Mouse (Mus musculus): ENCODE data around the gene Dnah6. TPM values are rescaled to one million over a fixed set of nuclear protein-coding genes. Genes with fewer than 3 reads are reported as not detected.

Gene Dnah6
- 0.26 and 0.33 TPM in 2 replicates for polyA plus RNA-seq (2015; fragmentation: Nextera tagmentation; extraction: Ambion mirVana)

- Histone ChIP-seq H3K9ac (0 out of 2 replicates have a peak within 1 kb of the TSS, but pooled peaks have one; percentile 20), H3K27me3 (no peaks in the 10 kb centered on the region), H3K4me2 (peak within 1 kb of the TSS; percentile 65), H3K9me3 (no peaks in the 10 kb centered on the region), H3K36me3 (no peaks in the 10 kb centered on the region), H3K27ac (peak within 1 kb of the TSS; percentile 82), H3K4me3 (peak within 1 kb of the TSS; percentile 36), H3K4me1 (peaks cover 12% of the 10 kb centered on the region)
- ATAC-seq (ENCODE audit: borderline replicate concordance, extremely low read depth, low FRiP score, low TSS enrichment): peak; percentile 95
- WGBS: 34% methylated on average over 25 of the region's 25 CpGs
Measured at GRCm38 (mm10) chr6:73221189-73221957, at the start of gene Dnah6. TSS of gene Dnah6 (minus strand) at chr6:73221651.

DNA sequence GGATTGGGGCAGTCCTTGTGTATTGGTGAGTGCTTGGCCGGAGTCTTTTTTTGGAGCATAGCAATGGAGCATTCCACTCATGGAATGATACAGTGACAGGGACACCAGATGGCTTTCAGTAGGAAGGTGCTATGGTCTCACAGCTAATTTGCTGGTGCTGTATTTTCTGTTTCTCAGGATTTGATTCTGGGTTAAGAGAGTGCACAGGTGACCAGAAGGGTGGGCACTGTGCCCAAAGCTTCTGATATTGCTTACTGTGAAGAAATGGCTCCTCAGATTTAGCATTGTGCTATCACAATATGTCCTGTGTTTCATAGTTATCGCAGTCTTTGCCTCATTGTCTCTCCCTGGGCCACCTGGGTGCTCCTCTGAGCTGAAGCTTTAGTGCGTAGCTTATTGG, 47.9 kb upstream of the Dnah6 start:
- ATAC-seq (ENCODE audit: borderline replicate concordance, extremely low read depth, low FRiP score, low TSS enrichment): no peak
- Histone ChIP-seq H3K9me3 (no peaks in the 10 kb centered on the region), H3K36me3 (peaks cover 62% of the 10 kb centered on the region), H3K27me3 (no peaks in the 10 kb centered on the region), H3K27ac (no peak overlapping the region), H3K9ac (no peak overlapping the region), H3K4me3 (no peak overlapping the region), H3K4me1 (no peaks in the 10 kb centered on the region), H3K4me2 (no peak overlapping the region)
- 93% methylated on average over 3 of the region's 3 CpGs for WGBS

DNA sequence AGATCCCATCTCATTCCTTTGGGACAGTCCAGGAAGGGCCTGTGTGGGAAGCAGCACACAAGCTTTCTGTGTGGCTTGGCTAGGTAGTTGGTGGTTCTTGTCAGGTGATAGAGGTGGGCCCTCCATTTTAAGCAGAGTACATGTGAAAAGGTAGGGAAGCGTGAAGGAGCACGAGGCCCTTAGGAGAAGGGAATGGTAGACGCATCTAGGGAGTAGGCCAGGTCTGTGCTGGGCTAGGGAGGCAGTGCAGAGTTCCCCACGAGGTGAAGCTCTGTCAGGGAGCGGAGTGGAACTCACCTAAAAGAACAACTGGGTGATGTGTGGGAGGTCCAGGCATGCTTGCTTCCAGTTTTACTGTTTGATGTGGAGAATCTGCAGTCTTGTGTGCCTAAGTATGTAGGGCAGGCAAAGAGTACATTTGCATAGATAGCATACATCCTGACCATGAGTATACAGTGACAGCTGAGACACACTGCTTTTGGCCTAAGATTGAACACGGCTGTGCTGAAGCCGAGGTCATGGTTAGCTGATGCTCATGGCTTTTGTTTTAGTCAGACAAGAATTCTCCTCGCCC, 46.4 kb upstream of the Dnah6 start:
- Histone ChIP-seq H3K4me2 (no peak overlapping the region), H3K4me3 (no peak overlapping the region), H3K4me1 (no peaks in the 10 kb centered on the region), H3K27ac (no peak overlapping the region), H3K9ac (no peak overlapping the region), H3K27me3 (no peaks in the 10 kb centered on the region), H3K36me3 (peaks cover 67% of the 10 kb centered on the region), H3K9me3 (no peaks in the 10 kb centered on the region)
- ATAC-seq (ENCODE audit: borderline replicate concordance, extremely low read depth, low FRiP score, low TSS enrichment): no peak
- 85% methylated on average over 8 of the region's 8 CpGs for WGBS

GRCm38 (mm10) chr6:73264801-73265200, 43.4 kb upstream of the Dnah6 start:
- Histone ChIP-seq H3K9me3 (no peaks in the 10 kb centered on the region), H3K4me3 (no peak overlapping the region), H3K4me1 (no peaks in the 10 kb centered on the region), H3K27me3 (no peaks in the 10 kb centered on the region), H3K36me3 (peaks cover 64% of the 10 kb centered on the region), H3K9ac (no peak overlapping the region), H3K27ac (no peak overlapping the region), H3K4me2 (no peak overlapping the region)
- no peak for ATAC-seq (ENCODE audit: borderline replicate concordance, extremely low read depth, low FRiP score, low TSS enrichment)
- 85% methylated on average over 2 of the region's 2 CpGs for WGBS

DNA sequence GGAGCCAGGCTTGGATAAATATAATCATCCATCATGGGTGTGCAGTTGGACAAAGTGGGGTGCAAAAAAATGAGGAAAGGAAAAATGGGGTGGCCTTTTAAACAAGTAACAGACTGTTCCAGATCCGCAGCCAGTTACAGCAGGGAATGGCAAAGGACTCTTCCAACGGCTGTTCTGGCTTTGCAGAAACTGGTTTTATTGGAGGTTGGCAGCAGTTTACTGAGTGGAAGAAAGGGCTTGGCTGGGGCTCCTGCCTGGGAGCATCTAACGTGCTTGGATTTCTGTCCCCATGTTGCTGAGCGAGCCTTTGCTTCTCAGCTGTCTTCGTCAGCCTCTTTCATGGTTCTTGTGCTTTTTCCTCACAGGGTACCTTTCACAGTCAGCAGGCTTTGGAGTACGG, 38.7 kb upstream of the Dnah6 start:
- Histone ChIP-seq H3K4me1 (no peaks in the 10 kb centered on the region), H3K27me3 (no peaks in the 10 kb centered on the region), H3K9me3 (no peaks in the 10 kb centered on the region), H3K9ac (no peak overlapping the region), H3K27ac (no peak overlapping the region), H3K36me3 (peaks cover 68% of the 10 kb centered on the region), H3K4me3 (no peak overlapping the region), H3K4me2 (no peak overlapping the region)
- WGBS: 85% methylated on average over 6 of the region's 6 CpGs
- no peak for ATAC-seq (ENCODE audit: borderline replicate concordance, extremely low read depth, low FRiP score, low TSS enrichment)

DNA sequence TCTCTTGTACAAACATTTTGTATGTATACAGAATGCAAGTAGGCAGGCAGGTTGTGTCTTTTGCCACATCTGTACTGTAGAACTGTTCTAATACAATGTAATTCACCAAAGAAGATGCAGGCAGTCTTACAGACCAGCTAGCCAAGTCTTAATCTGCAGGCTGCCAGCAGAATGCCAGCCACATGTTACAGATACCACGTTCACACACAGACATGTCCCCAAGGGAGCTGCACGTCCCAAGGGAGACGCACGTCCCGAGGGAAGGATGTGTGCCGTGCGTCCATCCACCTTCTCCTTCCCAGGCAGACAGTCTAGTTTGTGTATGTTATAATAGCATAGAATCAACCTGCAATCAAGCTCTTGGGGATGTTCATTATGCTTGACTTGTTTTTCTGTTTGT, 35.6 kb upstream of the Dnah6 start:
- H3K4me3 ChIP-seq: no peak overlapping the region
- H3K9me3 ChIP-seq: no peaks in the 10 kb centered on the region
- H3K4me1 ChIP-seq: 0 out of 2 replicates have a peak, but pooled peaks cover 9% of the 10 kb centered on the region
- H3K9ac ChIP-seq: no peak overlapping the region
- H3K27me3 ChIP-seq: no peaks in the 10 kb centered on the region
- 92% methylated on average over 7 of the region's 7 CpGs for WGBS
- H3K27ac ChIP-seq: no peak overlapping the region
- no peak for ATAC-seq (ENCODE audit: borderline replicate concordance, extremely low read depth, low FRiP score, low TSS enrichment)
- no peak overlapping the region for H3K4me2 ChIP-seq
- peaks cover 40% of the 10 kb centered on the region for H3K36me3 ChIP-seq

DNA sequence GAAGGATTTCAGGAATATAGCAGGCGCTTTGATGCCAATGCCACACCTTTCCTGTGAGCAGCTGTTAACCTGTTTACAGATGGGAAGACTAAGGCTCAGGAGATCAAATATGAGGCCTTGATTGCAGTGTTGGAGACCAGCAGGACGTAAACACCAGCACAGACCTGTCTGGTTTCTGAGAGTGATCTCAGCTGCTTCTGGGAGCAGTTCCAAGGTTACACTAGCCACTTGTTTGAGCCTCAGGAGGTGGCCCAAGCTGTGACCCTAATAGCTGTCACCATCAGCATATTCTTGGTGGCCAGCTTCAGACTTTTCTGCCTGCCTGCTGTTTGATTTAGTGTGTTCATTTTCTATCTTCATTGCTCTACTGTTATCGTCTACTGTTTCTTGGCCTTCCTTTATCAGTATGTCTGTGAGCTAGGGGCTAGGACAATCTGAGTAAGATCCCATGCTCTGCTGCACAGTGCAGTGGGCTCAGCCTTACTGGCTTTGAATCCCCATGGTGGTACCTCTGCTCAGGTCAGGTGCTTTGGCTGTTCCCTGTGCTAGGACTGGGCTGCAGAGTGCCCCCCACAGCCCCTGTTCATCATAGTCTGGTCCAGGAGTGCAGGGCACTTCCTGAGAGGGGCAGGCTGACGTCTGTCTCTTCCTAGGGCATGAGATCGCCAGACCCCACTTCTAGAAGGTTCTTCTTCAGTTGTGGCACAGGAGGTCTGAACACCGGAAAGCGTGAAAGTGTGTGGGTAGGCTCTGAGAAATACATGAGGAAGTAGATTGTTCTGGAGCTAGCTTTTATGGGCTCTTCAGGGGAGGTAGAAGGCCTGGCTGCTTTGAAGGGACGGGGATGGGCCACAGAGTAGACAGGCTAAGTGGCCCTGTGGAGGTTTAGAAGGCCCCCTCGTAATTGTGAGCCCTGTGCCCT, 33.1 kb upstream of the Dnah6 start:
- Histone ChIP-seq H3K4me2 (no peak overlapping the region), H3K27ac (no peak overlapping the region), H3K27me3 (no peaks in the 10 kb centered on the region), H3K9me3 (no peaks in the 10 kb centered on the region), H3K4me3 (no peak overlapping the region), H3K9ac (no peak overlapping the region), H3K36me3 (peaks cover 20% of the 10 kb centered on the region), H3K4me1 (peaks cover 13% of the 10 kb centered on the region)
- 0 out of 2 replicates have a peak, but pooled peaks have one; percentile 27 for ATAC-seq (ENCODE audit: borderline replicate concordance, extremely low read depth, low FRiP score, low TSS enrichment)
- 66% methylated on average over 9 of the region's 9 CpGs for WGBS

GRCm38 (mm10) chr6:73253584-73253983, 32.1 kb upstream of the Dnah6 start:
- no peak for ATAC-seq (ENCODE audit: borderline replicate concordance, extremely low read depth, low FRiP score, low TSS enrichment)
- H3K4me2 ChIP-seq: no peak overlapping the region
- H3K9ac ChIP-seq: no peak overlapping the region
- H3K27me3 ChIP-seq: no peaks in the 10 kb centered on the region
- H3K4me1 ChIP-seq: peaks cover 19% of the 10 kb centered on the region
- H3K36me3 ChIP-seq: peaks cover 15% of the 10 kb centered on the region
- 64% methylated on average over 4 of the region's 4 CpGs for WGBS
- no peak overlapping the region for H3K4me3 ChIP-seq
- H3K27ac ChIP-seq: no peak overlapping the region
- no peaks in the 10 kb centered on the region for H3K9me3 ChIP-seq

GRCm38 (mm10) chr6:73253006-73253405, 31.6 kb upstream of the Dnah6 start:
- no peaks in the 10 kb centered on the region for H3K27me3 ChIP-seq
- no peaks in the 10 kb centered on the region for H3K9me3 ChIP-seq
- no peak overlapping the region for H3K4me3 ChIP-seq
- H3K36me3 ChIP-seq: peaks cover 13% of the 10 kb centered on the region
- no peak overlapping the region for H3K9ac ChIP-seq
- H3K27ac ChIP-seq: no peak overlapping the region
- H3K4me1 ChIP-seq: peaks cover 19% of the 10 kb centered on the region
- 89% methylated on average over 2 of the region's 2 CpGs for WGBS
- no peak overlapping the region for H3K4me2 ChIP-seq
- ATAC-seq (ENCODE audit: borderline replicate concordance, extremely low read depth, low FRiP score, low TSS enrichment): no peak

GRCm38 (mm10) chr6:73252396-73252795, 30.9 kb upstream of the Dnah6 start:
- no peak for ATAC-seq (ENCODE audit: borderline replicate concordance, extremely low read depth, low FRiP score, low TSS enrichment)
- Histone ChIP-seq H3K9me3 (no peaks in the 10 kb centered on the region), H3K4me2 (no peak overlapping the region), H3K9ac (no peak overlapping the region), H3K36me3 (peaks cover 10% of the 10 kb centered on the region), H3K27ac (no peak overlapping the region), H3K4me3 (no peak overlapping the region), H3K27me3 (no peaks in the 10 kb centered on the region), H3K4me1 (peaks cover 19% of the 10 kb centered on the region)

GRCm38 (mm10) chr6:73251336-73251735, 29.9 kb upstream of the Dnah6 start:
- Histone ChIP-seq H3K4me2 (no peak overlapping the region), H3K4me1 (peaks cover 19% of the 10 kb centered on the region), H3K4me3 (no peak overlapping the region), H3K27ac (no peak overlapping the region), H3K9ac (no peak overlapping the region), H3K27me3 (no peaks in the 10 kb centered on the region), H3K9me3 (no peaks in the 10 kb centered on the region), H3K36me3 (peaks cover under 1% of the 10 kb centered on the region; the same call in 1 of the 2 replicates)
- ATAC-seq (ENCODE audit: borderline replicate concordance, extremely low read depth, low FRiP score, low TSS enrichment): no peak
- WGBS: 87% methylated on average over 11 of the region's 11 CpGs

Data from lung, embryonic 15.5 days (tissue).